Mouse (Mus musculus) embryonic facial prominence, embryonic 13.5 days (tissue): ENCODE data around the gene Dock7. TPM values are rescaled to one million over a fixed set of nuclear protein-coding genes. Genes with fewer than 3 reads are reported as not detected.

Experiments used
- ATAC-seq: fragments of 200-750 bp; cut with Nextera tagmentation; 2 replicates; pipeline ENCODE4 v1.8.0; 2017; ENCODE audit warnings: low read depth; ENCODE audit not compliant: insufficient number of reproducible peaks, insufficient read depth, low FRiP score, low TSS enrichment
- H3K27ac ChIP-seq: fragments of 300-500 bp; sonication (generic); 2 replicates; pipeline ENCODE4 v1.5.1; 2015; ENCODE audit warnings: moderate library complexity, mild to moderate bottlenecking, inconsistent platforms
- H3K27me3 ChIP-seq: fragments of 300-500 bp; sonication (generic); 2 replicates; pipeline ENCODE4 v1.6.1; 2015; ENCODE audit warnings: mild to moderate bottlenecking, inconsistent platforms
- H3K36me3 ChIP-seq: fragments of 300-500 bp; sonication (generic); 2 replicates; pipeline ENCODE4 v1.6.1; 2015; ENCODE audit warnings: mild to moderate bottlenecking, inconsistent platforms
- H3K4me1 ChIP-seq: fragments of 300-500 bp; sonication (generic); 2 replicates; pipeline ENCODE4 v1.6.1; 2015; ENCODE audit warnings: inconsistent platforms
- H3K4me2 ChIP-seq: fragments of 300-500 bp; sonication (generic); 2 replicates; pipeline ENCODE4 v1.6.1; 2015; ENCODE audit warnings: moderate library complexity, mild to moderate bottlenecking, inconsistent platforms
- H3K4me3 ChIP-seq: fragments of 300-500 bp; sonication (generic); 2 replicates; pipeline ENCODE4 v1.5.1; 2015; ENCODE audit warnings: mild to moderate bottlenecking, inconsistent platforms
- H3K9ac ChIP-seq: fragments of 300-500 bp; sonication (generic); 2 replicates; pipeline ENCODE4 v1.6.1; 2015; ENCODE audit warnings: mild to moderate bottlenecking, inconsistent platforms
- H3K9me3 ChIP-seq: fragments of 300-500 bp; sonication (generic); 2 replicates; pipeline ENCODE4 v1.6.1; 2016; ENCODE audit warnings: inconsistent platforms
- WGBS: fragments of 180-500 bp; shearing (Covaris S2); methylation state at CpG from one replicate; pipeline ENCODE4 v1.1.7; 2015; ENCODE audit warnings: mixed read lengths; 5-methylcytosine and 5-hydroxymethylcytosine counted together
- polyA plus RNA-seq: library from polyadenylated mRNA; unstranded; fragments of >200 nt; fragmentation: Nextera tagmentation; extraction: Ambion mirVana; gene quantifications from 2 replicates; pipeline ENCODE4 v1.2.1, GENCODE M21; 2015

Gene Dock7
- polyA plus RNA-seq, 1 experiment from 2014 or later, result 67.4 TPM

GRCm38 (mm10) chr4:99068806-99069205 is 51.9 kb downstream of the Dock7 start:
- Histone ChIP-seq H3K4me1 (no peaks in the 10 kb centered on the region), H3K27me3 (no peaks in the 10 kb centered on the region), H3K4me3 (no peak overlapping the region), H3K27ac (no peak overlapping the region), H3K9me3 (no peaks in the 10 kb centered on the region), H3K9ac (no peak overlapping the region), H3K4me2 (no peak overlapping the region), H3K36me3 (peaks cover 61% of the 10 kb centered on the region)
- WGBS, result 80% methylated on average over 6 of the region's 6 CpGs
- ATAC-seq, result no peak

- Histone ChIP-seq H3K9me3 (no peaks in the 10 kb centered on the region), H3K36me3 (peaks cover 38% of the 10 kb centered on the region), H3K4me3 (no peak overlapping the region), H3K27ac (no peak overlapping the region), H3K4me2 (no peak overlapping the region), H3K4me1 (peaks cover 4% of the 10 kb centered on the region; the same call in 1 of the 2 replicates), H3K27me3 (no peaks in the 10 kb centered on the region), H3K9ac (no peak overlapping the region)
- ATAC-seq, result no peak
- WGBS, result 61% methylated on average over 5 of the region's 5 CpGs
These were observed 56.2 kb downstream of the Dock7 start for GRCm38 (mm10) chr4:99064524-99064923.

- no peak for ATAC-seq
- no peaks in the 10 kb centered on the region for H3K4me1 ChIP-seq
- H3K36me3 ChIP-seq, result peaks cover 43% of the 10 kb centered on the region
- H3K9me3 ChIP-seq, result no peaks in the 10 kb centered on the region
- no peak overlapping the region for H3K9ac ChIP-seq
- H3K4me3 ChIP-seq, result no peak overlapping the region
- H3K27ac ChIP-seq, result no peak overlapping the region
- no peaks in the 10 kb centered on the region for H3K27me3 ChIP-seq
- WGBS, result 79% methylated on average over 2 of the region's 2 CpGs
- H3K4me2 ChIP-seq, result no peak overlapping the region
These were observed 72.1 kb downstream of the Dock7 start for GRCm38 (mm10) chr4:99048581-99048980.

- Histone ChIP-seq H3K36me3 (peaks cover 52% of the 10 kb centered on the region), H3K4me3 (no peak overlapping the region), H3K27ac (no peak overlapping the region), H3K4me1 (no peaks in the 10 kb centered on the region), H3K9me3 (0 out of 2 replicates have a peak, but pooled peaks cover 6% of the 10 kb centered on the region), H3K4me2 (no peak overlapping the region), H3K27me3 (no peaks in the 10 kb centered on the region), H3K9ac (no peak overlapping the region)
- no peak for ATAC-seq
- WGBS, result 52% methylated on average over 3 of the region's 3 CpGs
These were observed 74.2 kb downstream of the Dock7 start for GRCm38 (mm10) chr4:99046471-99046870.

GRCm38 (mm10) chr4:99044854-99045253 is 75.9 kb downstream of the Dock7 start:
- Histone ChIP-seq H3K9ac (no peak overlapping the region), H3K4me3 (no peak overlapping the region), H3K36me3 (peaks cover 53% of the 10 kb centered on the region), H3K4me1 (no peaks in the 10 kb centered on the region), H3K27ac (no peak overlapping the region), H3K4me2 (no peak overlapping the region), H3K9me3 (0 out of 2 replicates have a peak, but pooled peaks cover 6% of the 10 kb centered on the region), H3K27me3 (no peaks in the 10 kb centered on the region)
- WGBS, result 86% methylated on average over 3 of the region's 3 CpGs
- no peak for ATAC-seq

- H3K4me1 ChIP-seq, result no peaks in the 10 kb centered on the region
- no peaks in the 10 kb centered on the region for H3K36me3 ChIP-seq
- no peak overlapping the region for H3K27ac ChIP-seq
- no peaks in the 10 kb centered on the region for H3K9me3 ChIP-seq
- H3K4me3 ChIP-seq, result no peak overlapping the region
- H3K27me3 ChIP-seq, result no peaks in the 10 kb centered on the region
- no peak for ATAC-seq
- no peak overlapping the region for H3K4me2 ChIP-seq
- 73% methylated on average over 4 of the region's 4 CpGs for WGBS
- no peak overlapping the region for H3K9ac ChIP-seq
These were observed 87.8 kb downstream of the Dock7 start for GRCm38 (mm10) chr4:99032921-99033320.

- 69% methylated on average over 2 of the region's 2 CpGs for WGBS
- Histone ChIP-seq H3K4me2 (no peak within 1 kb of the TSS), H3K27ac (no peak within 1 kb of the TSS), H3K9ac (no peak within 1 kb of the TSS), H3K27me3 (no peaks in the 10 kb centered on the region), H3K9me3 (no peaks in the 10 kb centered on the region), H3K36me3 (no peaks in the 10 kb centered on the region; the same call in 1 of the 2 replicates), H3K4me1 (no peaks in the 10 kb centered on the region), H3K4me3 (no peak within 1 kb of the TSS)
- no peak for ATAC-seq
These were observed 90.0 kb downstream of the Dock7 start, which contains the start of gene Angptl3 for GRCm38 (mm10) chr4:99030686-99031085. Gene Angptl3, plus strand, starts transcription at chr4:99030954.

GRCm38 (mm10) chr4:99028377-99028776 is 92.3 kb downstream of the Dock7 start:
- H3K4me2 ChIP-seq, result no peak overlapping the region
- no peak overlapping the region for H3K9ac ChIP-seq
- WGBS, result 84% methylated on average over 5 of the region's 5 CpGs
- no peak overlapping the region for H3K4me3 ChIP-seq
- no peaks in the 10 kb centered on the region for H3K27me3 ChIP-seq
- no peaks in the 10 kb centered on the region; the same call in 1 of the 2 replicates for H3K36me3 ChIP-seq
- H3K9me3 ChIP-seq, result no peaks in the 10 kb centered on the region
- H3K4me1 ChIP-seq, result no peaks in the 10 kb centered on the region
- no peak overlapping the region for H3K27ac ChIP-seq
- ATAC-seq, result no peak

- ATAC-seq, result no peak
- H3K27me3 ChIP-seq, result no peaks in the 10 kb centered on the region
- WGBS, result 90% methylated on average over 8 of the region's 8 CpGs
- no peak overlapping the region for H3K4me2 ChIP-seq
- H3K27ac ChIP-seq, result no peak overlapping the region
- H3K9me3 ChIP-seq, result no peaks in the 10 kb centered on the region
- H3K36me3 ChIP-seq, result peaks cover 18% of the 10 kb centered on the region
- no peaks in the 10 kb centered on the region for H3K4me1 ChIP-seq
- H3K4me3 ChIP-seq, result no peak overlapping the region
- H3K9ac ChIP-seq, result no peak overlapping the region
These were observed 98.5 kb downstream of the Dock7 start for GRCm38 (mm10) chr4:99022221-99022620.

- Histone ChIP-seq H3K36me3 (peaks cover 51% of the 10 kb centered on the region), H3K4me1 (no peaks in the 10 kb centered on the region), H3K27ac (no peak overlapping the region), H3K9me3 (no peaks in the 10 kb centered on the region), H3K4me2 (no peak overlapping the region), H3K9ac (no peak overlapping the region), H3K4me3 (no peak overlapping the region), H3K27me3 (no peaks in the 10 kb centered on the region)
- 88% methylated on average over 4 of the region's 4 CpGs for WGBS
- ATAC-seq, result no peak
These were observed 109.7 kb downstream of the Dock7 start for GRCm38 (mm10) chr4:99011039-99011438.

GRCm38 (mm10) chr4:99006319-99006718 is 114.4 kb downstream of the Dock7 start:
- no peak overlapping the region for H3K4me2 ChIP-seq
- no peaks in the 10 kb centered on the region for H3K9me3 ChIP-seq
- no peak overlapping the region for H3K27ac ChIP-seq
- 72% methylated on average over 2 of the region's 2 CpGs for WGBS
- no peak overlapping the region for H3K4me3 ChIP-seq
- H3K4me1 ChIP-seq, result no peaks in the 10 kb centered on the region
- H3K9ac ChIP-seq, result no peak overlapping the region
- peaks cover 38% of the 10 kb centered on the region for H3K36me3 ChIP-seq
- no peak for ATAC-seq
- no peaks in the 10 kb centered on the region for H3K27me3 ChIP-seq

- Histone ChIP-seq H3K4me1 (no peaks in the 10 kb centered on the region), H3K27me3 (no peaks in the 10 kb centered on the region), H3K4me2 (no peak overlapping the region), H3K9ac (no peak overlapping the region), H3K27ac (no peak overlapping the region), H3K36me3 (peaks cover 34% of the 10 kb centered on the region), H3K9me3 (no peaks in the 10 kb centered on the region), H3K4me3 (no peak overlapping the region)
- WGBS, result 87% methylated on average over 2 of the region's 2 CpGs
- no peak for ATAC-seq
These were observed 115.1 kb downstream of the Dock7 start for GRCm38 (mm10) chr4:99005574-99005973.

- H3K9ac ChIP-seq, result no peak overlapping the region
- H3K36me3 ChIP-seq, result peaks cover 32% of the 10 kb centered on the region
- H3K4me1 ChIP-seq, result no peaks in the 10 kb centered on the region
- no peak overlapping the region for H3K4me2 ChIP-seq
- no peaks in the 10 kb centered on the region for H3K9me3 ChIP-seq
- no peak overlapping the region for H3K27ac ChIP-seq
- no peak for ATAC-seq
- WGBS, result 62% methylated on average over 4 of the region's 4 CpGs
- no peaks in the 10 kb centered on the region for H3K27me3 ChIP-seq
- no peak overlapping the region for H3K4me3 ChIP-seq
These were observed 127.2 kb downstream of the Dock7 start for GRCm38 (mm10) chr4:98993491-98993890.
